In the genomic region with DNA sequence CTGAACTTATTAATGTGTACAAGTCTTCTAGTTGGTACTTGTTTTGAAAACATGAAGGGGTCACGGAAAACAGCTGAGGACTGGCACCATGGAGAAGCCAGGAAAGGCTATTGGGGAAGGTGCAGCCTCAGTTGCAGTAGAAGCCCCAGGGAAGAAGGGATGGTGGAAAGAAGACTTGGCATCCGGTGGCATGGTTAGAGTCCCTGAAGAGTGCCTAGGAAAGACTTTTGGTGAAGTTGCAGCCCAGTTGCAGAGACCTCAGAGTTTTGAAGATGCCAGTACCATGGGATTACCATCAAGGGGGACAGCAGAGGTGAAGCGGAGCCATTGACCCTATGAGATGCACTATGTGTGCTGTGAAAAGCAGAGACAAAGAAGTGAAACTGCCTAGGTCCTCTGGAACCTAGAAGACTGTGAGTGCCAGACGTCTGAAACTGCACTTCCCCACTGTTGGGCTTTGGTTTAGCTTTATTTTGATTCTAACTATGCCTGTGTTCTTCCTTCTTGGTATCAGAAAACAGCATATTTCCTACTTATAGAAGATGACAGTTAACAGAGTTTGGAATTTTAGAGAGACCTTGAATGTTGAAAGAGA, we compare ENCODE assay signal across 18 mouse cellular contexts.
DNase-seq lines count a peak whose midpoint lies in the region; ATAC-seq and TF ChIP-seq lines count a peak whose summit lies in the region.
"Had no signal": no experiment of that assay in that cellular context is flagged by ENCODE, and none has a peak within 500 bp of the region (broad histone marks: within the 10 kb centered on the region; RNA-seq: fewer than 3 reads in every experiment).

No protein-coding gene starts in this region.

- no peak overlapping the region for H3K4me2 ChIP-seq in heart, embryonic 16.5 days (ENCODE audit: low read depth, low read length)
- no peak overlapping the region for H3K4me2 ChIP-seq in heart, embryonic 12.5 days
- H3K4me2 ChIP-seq in midbrain, embryonic 15.5 days = no peak overlapping the region
- H3K4me2 ChIP-seq: heart, embryonic 13.5 days; limb, embryonic 15.5 days had no signal

- H3K27me3 ChIP-seq in heart, embryonic 16.5 days (ENCODE audit: control insufficient read depth, insufficient read depth, low read length) = no peaks in the 10 kb centered on the region
- H3K27me3 ChIP-seq in heart, embryonic 12.5 days (replicated peaks) = no peaks in the 10 kb centered on the region
- H3K27me3 ChIP-seq in midbrain, embryonic 15.5 days (replicated peaks) = no peaks in the 10 kb centered on the region
- no peaks in the 10 kb centered on the region for H3K27me3 ChIP-seq in midbrain, embryonic 10.5 days (ENCODE audit: low read depth, poor library complexity, severe bottlenecking)
- H3K27me3 ChIP-seq: heart, embryonic 13.5 days; limb, embryonic 15.5 days had no signal

- no peak overlapping the region for H3K9ac ChIP-seq in heart, embryonic 16.5 days (ENCODE audit: low read length)
- no peak overlapping the region for H3K9ac ChIP-seq in heart, embryonic 12.5 days
- no peak overlapping the region for H3K9ac ChIP-seq in midbrain, embryonic 15.5 days
- H3K9ac ChIP-seq: heart, embryonic 13.5 days; limb, embryonic 15.5 days had no signal

- H3K4me1 ChIP-seq in heart, embryonic 16.5 days (ENCODE audit: control insufficient read depth, insufficient read depth, low read length) = peaks cover 13% of the 10 kb centered on the region
- peaks cover 9% of the 10 kb centered on the region; the same call in 1 of the 2 replicates for H3K4me1 ChIP-seq in heart, embryonic 12.5 days (replicated peaks)
- peaks cover 11% of the 10 kb centered on the region; the same call in 1 of the 2 replicates for H3K4me1 ChIP-seq in midbrain, embryonic 15.5 days
- peaks cover 18% of the 10 kb centered on the region for H3K4me1 ChIP-seq in midbrain, embryonic 10.5 days
- peaks cover 11% of the 10 kb centered on the region for H3K4me1 ChIP-seq in bone marrow macrophage, adult 2 months (ENCODE audit: control insufficient read depth, insufficient read depth, low read length)
- H3K4me1 ChIP-seq in olfactory bulb, adult 2 months (ENCODE audit: control insufficient read depth, insufficient read depth, low read length) = peaks cover 5% of the 10 kb centered on the region; the same call in 1 of the 2 replicates

- peak overlapping the region; percentile 70 for H3K27ac ChIP-seq in heart, embryonic 16.5 days (ENCODE audit: low read length)
- no peak overlapping the region for H3K27ac ChIP-seq in heart, embryonic 12.5 days (ENCODE audit: poor library complexity, severe bottlenecking)
- H3K27ac ChIP-seq in midbrain, embryonic 15.5 days = 0 out of 2 replicates have a peak overlapping the region, but pooled peaks have one; percentile 61
- no peak overlapping the region; the same call in 1 of the 2 replicates for H3K27ac ChIP-seq in midbrain, embryonic 10.5 days (replicated peaks)
- H3K27ac ChIP-seq in bone marrow macrophage, adult 2 months (ENCODE audit: insufficient read depth, low read depth, low read length) = peak overlapping the region; percentile 25; the same call in 1 of the 2 replicates
- peak overlapping the region; percentile 83 for H3K27ac ChIP-seq in olfactory bulb, adult 2 months (ENCODE audit: insufficient read depth, low read depth, low read length)
- H3K27ac ChIP-seq: embryonic facial prominence, embryonic 10.5 days had no signal

- no peaks in the 10 kb centered on the region for H3K36me3 ChIP-seq in heart, embryonic 16.5 days (ENCODE audit: control insufficient read depth, insufficient read depth)
- H3K36me3 ChIP-seq in heart, embryonic 12.5 days = no peaks in the 10 kb centered on the region
- H3K36me3 ChIP-seq in midbrain, embryonic 15.5 days (replicated peaks) = no peaks in the 10 kb centered on the region
- no peaks in the 10 kb centered on the region for H3K36me3 ChIP-seq in midbrain, embryonic 10.5 days
- H3K36me3 ChIP-seq: embryonic facial prominence, embryonic 10.5 days; heart, embryonic 13.5 days; limb, embryonic 15.5 days had no signal

- TF ChIP-seq CTCF in bone marrow macrophage, adult 2 months (IDR thresholded peaks at IDR 0.05; ENCODE audit: low read depth, low read length) = no peak
- no peak for TF ChIP-seq CTCF in olfactory bulb, adult 2 months (IDR thresholded peaks at IDR 0.05; ENCODE audit: insufficient read depth, low read depth, low read length)

- no peaks in the 10 kb centered on the region for H3K9me3 ChIP-seq in heart, embryonic 16.5 days (replicated peaks; ENCODE audit: control insufficient read depth, low read length)
- no peaks in the 10 kb centered on the region for H3K9me3 ChIP-seq in heart, embryonic 12.5 days (replicated peaks)
- H3K9me3 ChIP-seq in midbrain, embryonic 15.5 days = no peaks in the 10 kb centered on the region
- H3K9me3 ChIP-seq in midbrain, embryonic 10.5 days (replicated peaks) = no peaks in the 10 kb centered on the region
- H3K9me3 ChIP-seq: embryonic facial prominence, embryonic 10.5 days; heart, embryonic 13.5 days; limb, embryonic 15.5 days had no signal

- DNase-seq in midbrain, embryonic 10.5 days (ENCODE audit: low spot score) = no peak
- DNase-seq in adrenal gland, adult (ENCODE audit: inconsistent age in 2 of 2, low spot score in 1 of 2) = no peak
- DNase-seq: cerebellum, adult 9-11 months; kidney, postnatal 25 days; layer of hippocampus, postnatal 36 days; lung, postnatal 14 days; right cerebral cortex, postnatal 25 days had no signal

- 78% methylated on average over 4 of the region's 4 CpGs for WGBS in heart, embryonic 16.5 days
- 64% methylated on average over 4 of the region's 4 CpGs for WGBS in heart, embryonic 12.5 days
- WGBS in midbrain, embryonic 15.5 days = 70% methylated on average over 4 of the region's 4 CpGs
- 76% methylated on average over 4 of the region's 4 CpGs for whole genome bisulfite sequencing in midbrain, embryonic 10.5 days
- 89% methylated on average over 4 of the region's 4 CpGs for WGBS in olfactory bulb, adult 2 months

- no peak for TF ChIP-seq POLR2A in bone marrow macrophage, adult 2 months (IDR thresholded peaks at IDR 0.05; ENCODE audit: borderline replicate concordance, low read depth, low read length)
- no peak for TF ChIP-seq POLR2A in olfactory bulb, adult 2 months (IDR thresholded peaks at IDR 0.05; ENCODE audit: insufficient read depth, low read depth, low read length)

- ATAC-seq in heart, embryonic 16.5 days (replicated peaks; ENCODE audit: extremely low read depth, insufficient read depth, low FRiP score) = no peak
- ATAC-seq in heart, embryonic 12.5 days (ENCODE audit: insufficient number of reproducible peaks, low FRiP score) = no peak
- ATAC-seq in midbrain, embryonic 15.5 days (replicated peaks) = no peak
- ATAC-seq in erythroblast, adult 5-6 weeks (replicated peaks; ENCODE audit: low FRiP score, poor library complexity, severe bottlenecking) = no peak
- ATAC-seq: activated CD4-positive, CD25-positive, alpha-beta regulatory T cell, adult 4 months; inflammation-experienced regulatory T-cells, adult 6 months had no signal

- no peak overlapping the region for H3K4me3 ChIP-seq in heart, embryonic 16.5 days (ENCODE audit: low read length)
- H3K4me3 ChIP-seq in heart, embryonic 12.5 days = no peak overlapping the region
- H3K4me3 ChIP-seq in midbrain, embryonic 15.5 days = no peak overlapping the region
- H3K4me3 ChIP-seq in midbrain, embryonic 10.5 days = no peak overlapping the region
- H3K4me3 ChIP-seq in bone marrow macrophage, adult 2 months (ENCODE audit: insufficient read depth, low read length) = no peak overlapping the region
- no peak overlapping the region for H3K4me3 ChIP-seq in olfactory bulb, adult 2 months (ENCODE audit: insufficient read depth, low read depth, low read length)
- H3K4me3 ChIP-seq: embryonic facial prominence, embryonic 10.5 days; heart, embryonic 13.5 days; limb, embryonic 15.5 days had no signal

Comparison
In these comparisons a context has a peak if more than half of its experiments do, and no peak if none do; other contexts are left out.
1. H3K27ac ChIP-seq: peak in heart, embryonic 16.5 days (single experiment), midbrain, embryonic 15.5 days (single experiment), bone marrow macrophage, adult 2 months (single experiment) and olfactory bulb, adult 2 months (single experiment); none in heart, embryonic 12.5 days (single experiment) and midbrain, embryonic 10.5 days (single experiment).